Mouse (Mus musculus) bone marrow, adult 2 months (tissue): ENCODE data around the gene 1190002N15Rik.

Experiments used
- CTCF ChIP-seq: fragments of 200-500 bp; IDR thresholded peaks from 2 replicates; pipeline ENCODE4 v1.5.1; 2011; ENCODE audit warnings: low read length, control low read depth; ENCODE audit not compliant: control insufficient read depth, insufficient read depth
- POLR2A ChIP-seq: fragments of 200-500 bp; IDR thresholded peaks from 2 replicates; pipeline ENCODE4 v1.6.1; 2011; ENCODE audit warnings: low read depth, mild to moderate bottlenecking, control low read depth, low read length, borderline replicate concordance; ENCODE audit not compliant: control insufficient read depth

- TF ChIP-seq CTCF, result no peak
- TF ChIP-seq POLR2A, result no peak
These were observed 4.2 kb downstream of the 1190002N15Rik start for GRCm38 (mm10) chr9:94533641-94534040.
